Mouse (Mus musculus) lung, postnatal 0 days (tissue): ENCODE measurements around the gene Zfp46.

Experiments used
- CTCF ChIP-seq: IDR thresholded peaks from 2 replicates; pipeline ENCODE4 v1.5.1; 2016; ENCODE audit warnings: antibody characterized with exemption, mild to moderate bottlenecking
- EP300 ChIP-seq: IDR thresholded peaks from 2 replicates; pipeline ENCODE4 v1.6.1; 2016; ENCODE audit warnings: antibody characterized with exemption, mild to moderate bottlenecking, control low read depth

DNA sequence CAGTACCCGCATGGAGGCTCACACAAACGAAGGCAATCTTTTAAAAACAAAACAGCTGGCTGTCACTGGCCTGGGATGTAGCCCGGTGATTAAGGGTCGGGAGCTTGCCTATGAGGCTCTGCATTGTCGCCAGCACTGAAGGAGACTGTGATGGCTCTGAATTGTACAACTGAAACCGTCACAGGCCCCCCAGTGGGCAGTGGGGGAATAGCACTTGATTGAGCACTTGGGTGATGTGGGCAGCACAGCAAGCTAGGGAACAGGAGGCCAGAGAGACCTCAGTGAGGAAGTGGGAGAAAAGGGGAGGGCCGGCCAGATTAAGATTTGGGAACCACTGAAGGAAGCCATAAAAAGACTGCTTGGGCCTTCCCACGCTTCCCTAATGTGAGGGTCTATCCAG, 44.9 kb upstream of the Zfp46 start:
- TF ChIP-seq EP300 (no peak), CTCF (peak; percentile 87)
